Mouse (Mus musculus) MEL (cell line): ENCODE data around the gene Atrnl1.

Source experiments
- CHD2 ChIP-seq: IDR thresholded peaks from 2 replicates; pipeline ENCODE4 v1.6.1; 2011; ENCODE audit warnings: low read length, improper control_type of control experiment
- CTCF ChIP-seq, 3 experiments: IDR thresholded peaks in 2 of 3; conservative IDR thresholded peaks in 1 of 3; 2 replicates each; pipeline ENCODE4 v1.5.1; 2011 to 2012; ENCODE audit warnings: low read length in 3 of 3, low read depth in 2 of 3, mild to moderate bottlenecking in 2 of 3, improper control_type of control experiment in 1 of 3, inconsistent platforms in 1 of 3, mixed read lengths in 1 of 3, moderate library complexity in 1 of 3; ENCODE audit not compliant: control insufficient read depth in 1 of 3, insufficient read depth in 1 of 3, poor library complexity in 1 of 3, severe bottlenecking in 1 of 3
- E2F4 ChIP-seq: IDR thresholded peaks from 2 replicates; pipeline ENCODE4 v1.6.1; 2011; ENCODE audit warnings: low read depth, low read length, improper control_type of control experiment, borderline replicate concordance
- EP300 ChIP-seq, 2 experiments: IDR thresholded peaks; 2 replicates each; pipeline ENCODE4 v1.6.1; 2011; ENCODE audit warnings: improper control_type of control experiment in 2 of 2, low read length in 2 of 2, low read depth in 1 of 2, mild to moderate bottlenecking in 1 of 2
- MAX ChIP-seq: IDR thresholded peaks from 2 replicates; pipeline ENCODE4 v1.6.1; 2011; ENCODE audit warnings: low read length, improper control_type of control experiment
- POLR2A ChIP-seq, 2 experiments: IDR thresholded peaks; 2 replicates each; pipeline ENCODE4 v1.6.1; 2011 to 2012; ENCODE audit warnings: low read length in 2 of 2, mild to moderate bottlenecking in 2 of 2, control low read depth in 1 of 2, improper control_type of control experiment in 1 of 2, low read depth in 1 of 2, moderate library complexity in 1 of 2; ENCODE audit not compliant: control insufficient read depth in 1 of 2, insufficient read depth in 1 of 2, poor library complexity in 1 of 2
- SIN3A ChIP-seq: IDR thresholded peaks from 2 replicates; pipeline ENCODE4 v1.6.1; 2012; ENCODE audit warnings: low read length, improper control_type of control experiment, inconsistent platforms
- TCF12 ChIP-seq: IDR thresholded peaks from 2 replicates; pipeline ENCODE4 v1.6.1; 2014; ENCODE audit warnings: low read depth, mild to moderate bottlenecking, inconsistent platforms, low read length, improper control_type of control experiment, moderate library complexity
- ZC3H11A ChIP-seq: IDR thresholded peaks from 2 replicates; pipeline ENCODE4 v1.6.1; 2012; ENCODE audit warnings: low read depth, mild to moderate bottlenecking, inconsistent platforms, low read length, improper control_type of control experiment
- ZMIZ1 ChIP-seq: IDR thresholded peaks from 2 replicates; pipeline ENCODE4 v1.6.1; 2012; ENCODE audit warnings: low read depth, mild to moderate bottlenecking, inconsistent platforms, low read length, improper control_type of control experiment, moderate library complexity
- ZNF384 ChIP-seq: IDR thresholded peaks from 2 replicates; pipeline ENCODE4 v1.6.1; 2012; ENCODE audit warnings: low read depth, mild to moderate bottlenecking, inconsistent platforms, low read length, improper control_type of control experiment

GRCm38 (mm10) chr19:58060199-58060853, 449.5 kb downstream of the Atrnl1 start:
- TF ChIP-seq EP300 (IDR thresholded peaks at IDR 0.05; ENCODE audit: low read depth in 1 of 2, low read length in 2 of 2) (no peak), CTCF (IDR thresholded peaks at IDR 0.05 in 2 of 3, conservative IDR thresholded peaks at IDR 0.05 in 1 of 3; ENCODE audit: control insufficient read depth in 1 of 3, insufficient read depth in 1 of 3, low read depth in 2 of 3, low read length in 3 of 3, poor library complexity in 1 of 3, severe bottlenecking in 1 of 3) (no peak), E2F4 (no peak), ZC3H11A (no peak), ZMIZ1 (no peak), POLR2A (IDR thresholded peaks at IDR 0.05; ENCODE audit: control insufficient read depth in 1 of 2, insufficient read depth in 1 of 2, low read depth in 1 of 2, low read length in 2 of 2, poor library complexity in 1 of 2) (no peak), MAX (no peak), SIN3A (no peak), ZNF384 (no peak), TCF12 (no peak), CHD2 (no peak)
